Mouse (Mus musculus): ENCODE data around the gene Slc2a3.

DNA sequence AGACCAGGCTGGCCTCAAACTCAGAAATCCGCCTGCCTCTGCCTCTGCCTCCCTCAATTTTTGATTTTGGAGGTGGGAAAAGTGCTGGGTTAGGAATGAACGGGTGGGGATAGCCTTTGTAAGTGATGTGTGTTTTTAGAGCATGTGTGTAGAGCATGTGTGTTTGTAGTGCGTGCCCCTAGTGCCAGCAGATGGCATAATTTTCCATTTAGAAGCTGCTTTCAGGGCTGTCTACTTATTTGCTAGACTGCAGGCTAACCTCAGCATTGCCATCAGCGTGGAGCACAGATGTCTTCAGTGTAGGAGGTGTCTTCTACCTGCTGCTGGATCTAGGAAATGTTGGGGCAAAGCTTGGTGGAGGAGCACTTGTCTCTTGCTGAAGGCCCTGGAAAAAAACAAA is 92.6 kb downstream of the Slc2a3 start:
- TF ChIP-seq POLR2A (IDR thresholded peaks at IDR 0.05; ENCODE audit: extremely low read depth, insufficient read depth, low read length), result no peak
- no peak for TF ChIP-seq CTCF (IDR thresholded peaks at IDR 0.05; ENCODE audit: extremely low read depth, insufficient read depth, low read length)
